Mouse (Mus musculus) heart, postnatal 14 days (tissue): ENCODE results near the gene Eif3j1. TPM values are rescaled to one million over a fixed set of nuclear protein-coding genes. Genes with fewer than 3 reads are reported as not detected.
"Not testable (repeated sequence)": the region's sequence is repeated elsewhere in the genome, so short reads cannot be mapped to it uniquely, and the experiment has no call there.

Experiments
- DNase-seq, 2 experiments: peaks; one replicate each; pipeline ENCODE4 v3.0.0; 2021 to 2022
- intact Hi-C: fragments of 180-260 bp; cut with DNase I; formaldehyde crosslinking; loops from one replicate; pipeline ENCODE4 v1.15.1; 2025
- long read RNA-seq, 2 experiments: library from polyadenylated mRNA; stranded (forward); transcript quantifications; one replicate each; pipeline ENCODE4 v2.0.0; 2021
- total RNA-seq, 2 experiments: library from RNA; stranded (reverse); gene quantifications; 2 replicates each; pipeline ENCODE4 v1.2.3; 2021

Eif3j1 gene
- 10 to 100 TPM; 19.3 to 20.3 TPM for total RNA-seq
- long read RNA-seq, experiment 1, full-length matches to known transcripts, result 105 of 113 reads
- long read RNA-seq, experiment 1, partial matches to known transcripts, result 2 of 113 reads
- long read RNA-seq, experiment 1, other reads (novel, unspliced or antisense), result 6 of 113 reads
- long read RNA-seq, experiment 2, full-length matches to known transcripts, result 69 of 74 reads
- long read RNA-seq, experiment 2, partial matches to known transcripts, result 2 of 74 reads
- long read RNA-seq, experiment 2, other reads (novel, unspliced or antisense), result 3 of 74 reads

- DNase-seq, result peak; percentile 88 to 92
- intact Hi-C loops, result loop anchor here (5.0 kb wide), 1 partner anchor 71 kb away; the partner anchor contains the start of genes Ctdspl2 and Mageb3
These were observed at the start of gene Eif3j1 for GRCm38 (mm10) chr2:122027862-122028755. Eif3j1 (plus strand) TSS chr2:122028546.

- no peak for DNase-seq
- intact Hi-C loops, result loop anchor here (10.0 kb wide), 1 partner anchor 421 kb away; no protein-coding TSS in a partner anchor
These were observed 32.6 kb upstream of the Eif3j1 start for GRCm38 (mm10) chr2:121995738-121996137.

- intact Hi-C loops, result loop anchor here (5.0 kb wide), 1 partner anchor 37 kb away; no protein-coding TSS in a partner anchor
These were observed 19.5 kb upstream of the Eif3j1 start for GRCm38 (mm10) chr2:122008832-122009231.

GRCm38 (mm10) chr2:122011441-122011840 is 16.9 kb upstream of the Eif3j1 start:
- DNase-seq, result no peak
- intact Hi-C loops, result no loop called here

More at GRCm38 (mm10) chr2:122008832-122009231, 19.5 kb upstream of the Eif3j1 start:
- no peak for DNase-seq

- intact Hi-C loops, result no loop called here
- no peak for DNase-seq
These were observed 9.6 kb upstream of the Eif3j1 start for GRCm38 (mm10) chr2:122018705-122019104.

- intact Hi-C loops, result no loop called here
- DNase-seq, result no peak
These were observed 6.1 kb upstream of the Eif3j1 start for GRCm38 (mm10) chr2:122022284-122022683.

GRCm38 (mm10) chr2:122027091-122027490 is 1.3 kb upstream of the Eif3j1 start:
- intact Hi-C loops, result loop anchor here (5.0 kb wide), 1 partner anchor 70 kb away; the partner anchor contains the start of genes Ctdspl2 and Mageb3
- not testable (repeated sequence) for DNase-seq

GRCm38 (mm10) chr2:122028756-122029700 is 682 bp downstream of the Eif3j1 start:
- DNase-seq, result peak; percentile 48 to 53
- intact Hi-C loops, result loop anchor here (5.0 kb wide), 1 partner anchor 72 kb away; the partner anchor contains the start of genes Ctdspl2 and Mageb3

- intact Hi-C loops, result no loop called here
- no peak for DNase-seq
These were observed 3.6 kb downstream of the Eif3j1 start for GRCm38 (mm10) chr2:122031970-122032369.

GRCm38 (mm10) chr2:122036064-122036463 is 7.7 kb downstream of the Eif3j1 start:
- intact Hi-C loops, result no loop called here
- DNase-seq, result no peak

GRCm38 (mm10) chr2:122043926-122044325 is 15.6 kb downstream of the Eif3j1 start:
- intact Hi-C loops, result no loop called here
- DNase-seq, result no peak

- intact Hi-C loops, result no loop called here
- peak in 1 of 2 experiments; percentile 10 for DNase-seq
These were observed 31.2 kb downstream of the Eif3j1 start for GRCm38 (mm10) chr2:122059365-122060115.

GRCm38 (mm10) chr2:122065200-122065969 is 37.0 kb downstream of the Eif3j1 start:
- peak; percentile 36 to 44 for DNase-seq
- intact Hi-C loops, result no loop called here

GRCm38 (mm10) chr2:122066241-122066640 is 37.9 kb downstream of the Eif3j1 start:
- intact Hi-C loops, result no loop called here
- peak in 1 of 2 experiments; percentile 20 for DNase-seq

GRCm38 (mm10) chr2:122069144-122069912 is 41.0 kb downstream of the Eif3j1 start:
- intact Hi-C loops, result no loop called here
- no peak for DNase-seq

GRCm38 (mm10) chr2:122069922-122070321 is 41.6 kb downstream of the Eif3j1 start:
- intact Hi-C loops, result loop anchor here (1.0 to 5.0 kb wide), 2 partner anchors 90 to 172 kb away; partner anchors contain the start of gene Trim69
- DNase-seq, result peak; percentile 57 to 74

GRCm38 (mm10) chr2:122081728-122082456 is 53.5 kb downstream of the Eif3j1 start:
- no peak for DNase-seq
- intact Hi-C loops, result no loop called here
